8 mouse cellular contexts compared by ENCODE assay signal in genomic region chr10:86302761-86303494, GRCm38 (mm10). TPM values are rescaled to one million over a fixed set of nuclear protein-coding genes. Genes with fewer than 3 reads are reported as not detected.
DNase-seq lines count a peak whose midpoint lies in the region; ATAC-seq lines count a peak whose summit lies in the region.

No protein-coding gene starts in this region.

- peak overlapping the region; percentile 9; the same call in 1 of the 2 replicates for H3K9ac ChIP-seq in intestine, embryonic 15.5 days

- peak; percentile 85 for DNase-seq in adrenal gland, postnatal 10 days
- peak; percentile 83 for DNase-seq in embryo, embryonic 10 days (ENCODE audit: low spot score)
- peak; percentile 61 to 66 for DNase-seq in gastrocnemius, postnatal 36 days
- peak; percentile 75 to 77 for DNase-seq in left cerebral cortex, postnatal 14 days (ENCODE audit: low spot score in 2 of 2)
- DNase-seq in right cerebral cortex, postnatal 36 days (ENCODE audit: low spot score in 2 of 2): peak; percentile 48 to 58

- WGBS in intestine, embryonic 15.5 days: 25% methylated on average over 8 of the region's 8 CpGs

- intact Hi-C loops in gastrocnemius, postnatal 36 days (cut with DNase I): loop anchor here (5.0 kb wide), 1 partner anchor 39 kb away; no protein-coding TSS in a partner anchor
- intact Hi-C loops in left cerebral cortex, postnatal 14 days (cut with DNase I): loop anchor here (2.0 kb wide), 1 partner anchor 150 kb away; no protein-coding TSS in a partner anchor

- no peaks in the 10 kb centered on the region for H3K36me3 ChIP-seq in intestine, embryonic 15.5 days

- H3K27ac ChIP-seq in intestine, embryonic 15.5 days: 0 out of 2 replicates have a peak overlapping the region, but pooled peaks have one; percentile 7

- ATAC-seq in intestine, embryonic 15.5 days: peak; percentile 64
- ATAC-seq in megakaryocyte progenitor cell, adult 5-6 weeks (replicated peaks; ENCODE audit: poor library complexity): peak; percentile 92
- ATAC-seq in erythroblast, adult 5-6 weeks (replicated peaks; ENCODE audit: low FRiP score, poor library complexity, severe bottlenecking): no peak

- no peaks in the 10 kb centered on the region for H3K27me3 ChIP-seq in intestine, embryonic 15.5 days (replicated peaks)

- peaks cover 31% of the 10 kb centered on the region for H3K4me1 ChIP-seq in intestine, embryonic 15.5 days (replicated peaks)

- H3K9me3 ChIP-seq in intestine, embryonic 15.5 days: no peaks in the 10 kb centered on the region

- peak overlapping the region; percentile 86 for H3K4me2 ChIP-seq in intestine, embryonic 15.5 days (replicated peaks)

- peak overlapping the region; percentile 59 for H3K4me3 ChIP-seq in intestine, embryonic 15.5 days (replicated peaks)

RNA-seq across cellular contexts. Expression of gene Timp3, which starts 2.8 kb away (rescaled TPM):
- total RNA-seq in adrenal gland, postnatal 10 days (2021): 100 to 1,000 TPM; 209 to 211 TPM
- total RNA-seq in gastrocnemius, postnatal 36 days (2021): 10 to 100 TPM; 51.7 to 59.6 TPM
- polyA plus RNA-seq in intestine, embryonic 15.5 days (2015; fragmentation: Nextera tagmentation; extraction: Ambion mirVana): 44.6 and 46.9 TPM in 2 replicates
- 10 to 100 TPM; 49.1 to 51.5 TPM for total RNA-seq in left cerebral cortex, postnatal 14 days (2021)
- total RNA-seq in megakaryocyte progenitor cell, adult 5-6 weeks (2015): 0.27 and 0.64 TPM in 2 replicates
- 0.04 and 0.27 TPM in 2 replicates for total RNA-seq in megakaryocyte progenitor cell, adult 5-6 weeks (2017)
- total RNA-seq in erythroblast, adult 5-6 weeks (2015; ENCODE audit: low replicate concordance): 0.42 TPM in 1 of 2 replicates, not detected in the other
- 0.77 and 0.84 TPM in 2 replicates for total RNA-seq in erythroblast, adult 5-6 weeks (2017; ENCODE audit: low replicate concordance)

Comparison
In these comparisons a context has a peak if more than half of its experiments do, and no peak if none do; other contexts are left out.
1. RNA of gene Timp3, which starts 2.8 kb away (total RNA-seq): 209 to 211 TPM in adrenal gland, postnatal 10 days, 51.7 to 59.6 TPM in gastrocnemius, postnatal 36 days and 49.1 to 51.5 TPM in left cerebral cortex, postnatal 14 days; 0.42 to 0.84 TPM in erythroblast, adult 5-6 weeks and 0.04 to 0.64 TPM in megakaryocyte progenitor cell, adult 5-6 weeks; every median in the first group is over 10 times any median in the second.
2. Peak in every context shown above with its lines, with median percentiles within 50 percentile points of each other: DNase-seq.